Mouse (Mus musculus): Measurements from ENCODE around the gene Prss8. TPM values are rescaled to one million over a fixed set of nuclear protein-coding genes. Genes with fewer than 3 reads are reported as not detected.
"Not testable (repeated sequence)": the region's sequence is repeated elsewhere in the genome, so short reads cannot be mapped to it uniquely, and the experiment has no call there.

The Prss8 gene
- polyA plus RNA-seq, 1 experiment: not detected

GRCm38 (mm10) chr7:127946470-127947023 is 16.6 kb upstream of the Prss8 start, which contains the start of gene Prss36:
Prss36 (minus strand) TSS chr7:127946725.
- WGBS: 76% methylated on average over 6 of the region's 6 CpGs
- no peak within 1 kb of the TSS for H3K27ac ChIP-seq (ENCODE audit: insufficient read depth, low read depth, low read length)
- TF ChIP-seq CTCF (IDR thresholded peaks at IDR 0.05; ENCODE audit: insufficient read depth, low read depth, low read length) (no peak), POLR2A (IDR thresholded peaks at IDR 0.05; ENCODE audit: insufficient read depth, low read depth, low read length) (no peak)
- no peak within 1 kb of the TSS for H3K4me3 ChIP-seq (ENCODE audit: insufficient read depth, low read depth, low read length)
- H3K4me1 ChIP-seq (ENCODE audit: control insufficient read depth, insufficient read depth, low read length): 0 out of 2 replicates have a peak, but pooled peaks cover 3% of the 10 kb centered on the region

- WGBS: 18% methylated on average over 23 of the region's 23 CpGs
- 0 out of 2 replicates have a peak, but pooled peaks cover 3% of the 10 kb centered on the region for H3K4me1 ChIP-seq (ENCODE audit: control insufficient read depth, insufficient read depth, low read length)
- H3K4me3 ChIP-seq (ENCODE audit: insufficient read depth, low read depth, low read length): no peak overlapping the region
- H3K27ac ChIP-seq (ENCODE audit: insufficient read depth, low read depth, low read length): no peak overlapping the region
- TF ChIP-seq POLR2A (IDR thresholded peaks at IDR 0.05; ENCODE audit: insufficient read depth, low read depth, low read length) (no peak), CTCF (IDR thresholded peaks at IDR 0.05; ENCODE audit: insufficient read depth, low read depth, low read length) (no peak)
Measured at GRCm38 (mm10) chr7:127944614-127945013, 14.7 kb upstream of the Prss8 start.

GRCm38 (mm10) chr7:127942097-127942496 is 12.2 kb upstream of the Prss8 start:
- not testable (repeated sequence) for H3K4me1 ChIP-seq (ENCODE audit: control insufficient read depth, insufficient read depth, low read length); H3K4me3 ChIP-seq (ENCODE audit: insufficient read depth, low read depth, low read length); H3K27ac ChIP-seq (ENCODE audit: insufficient read depth, low read depth, low read length)
- 48% methylated on average over 2 of the region's 2 CpGs for WGBS

- 62% methylated on average over 18 of the region's 18 CpGs for WGBS
- Histone ChIP-seq H3K4me1 (ENCODE audit: control insufficient read depth, insufficient read depth, low read length) (peaks cover 20% of the 10 kb centered on the region), H3K27ac (ENCODE audit: insufficient read depth, low read depth, low read length) (no peak overlapping the region), H3K4me3 (ENCODE audit: insufficient read depth, low read depth, low read length) (peak overlapping the region; percentile 73)
- TF ChIP-seq CTCF (IDR thresholded peaks at IDR 0.05; ENCODE audit: insufficient read depth, low read depth, low read length) (no peak), POLR2A (IDR thresholded peaks at IDR 0.05; ENCODE audit: insufficient read depth, low read depth, low read length) (no peak)
Measured at GRCm38 (mm10) chr7:127936216-127936884, 6.4 kb upstream of the Prss8 start.

- peak overlapping the region; percentile 7; the same call in 1 of the 2 replicates for H3K27ac ChIP-seq (ENCODE audit: insufficient read depth, low read depth, low read length)
- H3K4me1 ChIP-seq (ENCODE audit: control insufficient read depth, insufficient read depth, low read length): peaks cover 22% of the 10 kb centered on the region
- H3K4me3 ChIP-seq (ENCODE audit: insufficient read depth, low read depth, low read length): peak overlapping the region; percentile 73
- TF ChIP-seq POLR2A (IDR thresholded peaks at IDR 0.05; ENCODE audit: insufficient read depth, low read depth, low read length) (no peak; the same call in 1 of the 2 replicates), CTCF (IDR thresholded peaks at IDR 0.05; ENCODE audit: insufficient read depth, low read depth, low read length) (no peak; the same call in 1 of the 2 replicates)
- WGBS: under 1% methylated on average over 38 of the region's 38 CpGs
Measured at GRCm38 (mm10) chr7:127935748-127936159, 5.8 kb upstream of the Prss8 start.

- Histone ChIP-seq H3K27ac (ENCODE audit: insufficient read depth, low read depth, low read length) (peak overlapping the region; percentile 7; the same call in 1 of the 2 replicates), H3K4me3 (ENCODE audit: insufficient read depth, low read depth, low read length) (peak overlapping the region; percentile 73), H3K4me1 (ENCODE audit: control insufficient read depth, insufficient read depth, low read length) (peaks cover 22% of the 10 kb centered on the region)
- TF ChIP-seq CTCF (IDR thresholded peaks at IDR 0.05; ENCODE audit: insufficient read depth, low read depth, low read length) (peak; percentile 95), POLR2A (IDR thresholded peaks at IDR 0.05; ENCODE audit: insufficient read depth, low read depth, low read length) (peak; percentile 70)
- WGBS: 5% methylated on average over 32 of the region's 32 CpGs
Measured at GRCm38 (mm10) chr7:127935028-127935722, 5.3 kb upstream of the Prss8 start.

GRCm38 (mm10) chr7:127934075-127934474 is 4.2 kb upstream of the Prss8 start:
- 85% methylated on average over 5 of the region's 5 CpGs for WGBS
- TF ChIP-seq CTCF (IDR thresholded peaks at IDR 0.05; ENCODE audit: insufficient read depth, low read depth, low read length) (no peak), POLR2A (IDR thresholded peaks at IDR 0.05; ENCODE audit: insufficient read depth, low read depth, low read length) (no peak)
- no peak overlapping the region for H3K27ac ChIP-seq (ENCODE audit: insufficient read depth, low read depth, low read length)
- no peak overlapping the region for H3K4me3 ChIP-seq (ENCODE audit: insufficient read depth, low read depth, low read length)
- peaks cover 22% of the 10 kb centered on the region for H3K4me1 ChIP-seq (ENCODE audit: control insufficient read depth, insufficient read depth, low read length)

GRCm38 (mm10) chr7:127932273-127933031 is 2.5 kb upstream of the Prss8 start:
- no peak overlapping the region for H3K4me3 ChIP-seq (ENCODE audit: insufficient read depth, low read depth, low read length)
- peaks cover 22% of the 10 kb centered on the region for H3K4me1 ChIP-seq (ENCODE audit: control insufficient read depth, insufficient read depth, low read length)
- TF ChIP-seq POLR2A (IDR thresholded peaks at IDR 0.05; ENCODE audit: insufficient read depth, low read depth, low read length) (no peak), CTCF (IDR thresholded peaks at IDR 0.05; ENCODE audit: insufficient read depth, low read depth, low read length) (no peak)
- WGBS: 45% methylated on average over 13 of the region's 13 CpGs
- no peak overlapping the region for H3K27ac ChIP-seq (ENCODE audit: insufficient read depth, low read depth, low read length)
